Mouse (Mus musculus) adrenal gland, postnatal 14 days (tissue): ENCODE measurements around the gene Zbtb34. TPM values are rescaled to one million over a fixed set of nuclear protein-coding genes. Genes with fewer than 3 reads are reported as not detected.
A peak's percentile ranks its signal among the peaks of the same experiment; 100 is the strongest.

ENCODE experiments used
- DNase-seq: peaks from one replicate; pipeline ENCODE4 v3.0.0; 2021; ENCODE audit warnings: mixed read lengths
- total RNA-seq: library from RNA; stranded (reverse); gene quantifications from 2 replicates; pipeline ENCODE4 v1.2.3, GENCODE M21; 2021

The Zbtb34 gene
- total RNA-seq, 1 experiment from 2014 or later: 12.7 TPM

- no peak for DNase-seq
These were observed 15.7 kb upstream of the Zbtb34 start for GRCm38 (mm10) chr2:33446796-33447195.

- DNase-seq: no peak
These were observed 14.6 kb upstream of the Zbtb34 start for GRCm38 (mm10) chr2:33445741-33446140.

- DNase-seq: no peak
These were observed 13.7 kb upstream of the Zbtb34 start for GRCm38 (mm10) chr2:33444862-33445261.

- peak; percentile 96 for DNase-seq
These were observed 13.2 kb upstream of the Zbtb34 start for GRCm38 (mm10) chr2:33444358-33444757.

- no peak for DNase-seq
These were observed 11.6 kb upstream of the Zbtb34 start for GRCm38 (mm10) chr2:33442701-33443100.

- no peak for DNase-seq
These were observed 9.8 kb upstream of the Zbtb34 start for GRCm38 (mm10) chr2:33440893-33441292.

- no peak for DNase-seq
These were observed 9.0 kb upstream of the Zbtb34 start for GRCm38 (mm10) chr2:33439980-33440670.

- no peak for DNase-seq
These were observed 8.4 kb upstream of the Zbtb34 start for GRCm38 (mm10) chr2:33439471-33439881.

- no peak for DNase-seq
These were observed 7.3 kb upstream of the Zbtb34 start for GRCm38 (mm10) chr2:33438377-33438776.

- no peak for DNase-seq
These were observed 6.1 kb upstream of the Zbtb34 start for GRCm38 (mm10) chr2:33437184-33437583.

- no peak for DNase-seq
These were observed 5.0 kb upstream of the Zbtb34 start for GRCm38 (mm10) chr2:33436035-33436580.

GRCm38 (mm10) chr2:33435036-33435650, 4.0 kb upstream of the Zbtb34 start:
- no peak for DNase-seq

- DNase-seq: peak; percentile 78
These were observed 1.8 kb upstream of the Zbtb34 start for GRCm38 (mm10) chr2:33432877-33433276.

- no peak for DNase-seq
These were observed 898 bp downstream of the Zbtb34 start for GRCm38 (mm10) chr2:33430081-33430770.

GRCm38 (mm10) chr2:33429339-33429738, 1.8 kb downstream of the Zbtb34 start:
- peak; percentile 50 for DNase-seq

GRCm38 (mm10) chr2:33426640-33427398, 4.3 kb downstream of the Zbtb34 start:
- no peak for DNase-seq

- DNase-seq: no peak
These were observed 13.7 kb downstream of the Zbtb34 start for GRCm38 (mm10) chr2:33417454-33417853.

- no peak for DNase-seq
These were observed 17.1 kb downstream of the Zbtb34 start for GRCm38 (mm10) chr2:33414019-33414418.

- DNase-seq: peak; percentile 67
These were observed 19.0 kb downstream of the Zbtb34 start for GRCm38 (mm10) chr2:33412111-33412510.

- no peak for DNase-seq
These were observed 27.6 kb downstream of the Zbtb34 start for GRCm38 (mm10) chr2:33403511-33404003.

GRCm38 (mm10) chr2:33402638-33403037, 28.5 kb downstream of the Zbtb34 start:
- DNase-seq: no peak

GRCm38 (mm10) chr2:33402236-33402635, 28.9 kb downstream of the Zbtb34 start:
- peak; percentile 78 for DNase-seq
